Mouse (Mus musculus) heart, postnatal 4 days (tissue): ENCODE data around the gene Slc2a6. TPM values are rescaled to one million over a fixed set of nuclear protein-coding genes. Genes with fewer than 3 reads are reported as not detected.

Experiments used
- total RNA-seq, 2 experiments: library from RNA; stranded (reverse); gene quantifications; 2 replicates each; pipeline ENCODE4 v1.2.3; 2021

The Slc2a6 gene
- total RNA-seq, 2 experiments from 2014 or later: 0.18 to 0.24 TPM

Other genes with a start within 250 kb of the Slc2a6 start
- not detected for gene Abo, start 163.0 kb downstream of the Slc2a6 start, total RNA-seq
- gene Surf6, start 125.1 kb downstream of the Slc2a6 start, total RNA-seq: 10 to 100 TPM; 14.7 to 15.7 TPM
- gene Med22, start 117.3 kb downstream of the Slc2a6 start, total RNA-seq: 10 to 100 TPM; 30.2 to 36.1 TPM
- gene Rpl7a, start 117.2 kb downstream of the Slc2a6 start, total RNA-seq: 100 to 1,000 TPM; 414 to 433 TPM
- gene Surf2, start 111.6 kb downstream of the Slc2a6 start, total RNA-seq: 10 to 100 TPM; 16.4 to 17.4 TPM
- 10 to 100 TPM; 40.7 to 41.9 TPM for gene Surf1, start 111.5 kb downstream of the Slc2a6 start, total RNA-seq
- gene Surf4, start 94.1 kb downstream of the Slc2a6 start, total RNA-seq: 100 to 1,000 TPM; 110 to 117 TPM
- not detected for gene Stkld1, start 94.0 kb downstream of the Slc2a6 start, total RNA-seq
- gene Rexo4, start 63.6 kb downstream of the Slc2a6 start, total RNA-seq: 10 to 100 TPM; 19.1 to 20.4 TPM
- gene Adamts13, start 54.6 kb downstream of the Slc2a6 start, total RNA-seq: not detected
- 10 to 100 TPM; 28.0 to 29.7 TPM for gene Cacfd1, start 18.1 kb downstream of the Slc2a6 start, total RNA-seq
- not detected for gene Mymk, start 44.2 kb upstream of the Slc2a6 start, total RNA-seq
- gene Adamtsl2, start 51.4 kb upstream of the Slc2a6 start, total RNA-seq: 10 to 100 TPM; 10.6 to 11.4 TPM
- under 1 TPM; 0.55 to 0.65 TPM for gene Fam163b, start 114.5 kb upstream of the Slc2a6 start, total RNA-seq
- gene Dbh, start 137.2 kb upstream of the Slc2a6 start, total RNA-seq: 1 to 10 TPM; 1.1 to 1.8 TPM
- gene Sardh, start 220.3 kb upstream of the Slc2a6 start, total RNA-seq: 10 to 100 TPM; 20.4 to 24.9 TPM